Mouse (Mus musculus) thymus, postnatal 25 days (tissue): ENCODE measurements around the gene Atp6v0a1.

ENCODE experiments used
- DNase-seq: peaks from one replicate; pipeline ENCODE4 v3.0.0; 2022

Atp6v0a1 gene

DNA sequence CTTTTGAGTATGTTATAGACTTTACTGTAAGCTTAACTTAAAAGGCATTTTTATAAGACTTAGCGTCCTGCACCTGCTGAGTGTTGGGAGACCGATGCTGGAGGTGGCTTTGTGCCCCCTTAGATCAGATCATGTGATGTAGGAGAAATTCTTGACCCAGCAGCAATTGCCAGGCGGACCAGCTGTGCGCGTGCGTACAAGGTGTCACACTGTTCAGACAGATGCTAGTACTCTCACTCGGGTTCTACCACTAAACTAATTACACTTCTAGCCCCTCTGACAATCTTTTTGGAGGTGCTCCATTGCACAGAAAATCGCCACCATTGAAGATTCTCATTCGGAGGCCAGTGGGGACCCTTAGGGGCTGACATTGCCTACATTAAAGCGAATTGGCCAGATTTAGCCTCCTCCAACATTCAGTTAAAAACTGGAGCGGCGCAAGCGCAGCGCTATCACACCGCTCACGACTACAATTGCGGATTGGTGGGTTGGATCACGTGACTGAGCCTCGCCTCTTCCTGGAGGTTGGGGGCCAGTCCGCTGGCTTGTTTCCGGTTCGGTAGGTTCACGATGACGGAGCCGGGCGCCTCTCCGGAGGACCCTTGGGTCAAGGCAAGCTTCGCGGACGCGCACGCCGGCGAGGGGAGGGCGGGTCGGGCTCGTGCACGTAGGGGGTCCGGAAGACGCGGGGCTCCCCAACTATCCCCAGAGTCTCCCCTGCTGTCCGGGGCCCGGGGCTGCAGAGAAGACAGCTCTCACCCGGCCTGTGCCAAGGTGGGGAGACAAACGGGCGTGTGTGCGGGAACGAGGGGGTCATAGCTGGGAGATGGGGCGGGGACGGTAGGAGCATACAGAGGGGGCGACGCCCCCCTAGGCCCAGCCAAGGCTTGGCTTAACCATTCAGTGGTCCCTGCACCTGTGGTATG lies 77.8 kb downstream of the Atp6v0a1 start, which contains the start of gene Mlx:
Gene Mlx (plus strand): TSS at position 522 of the 926 bp plus-strand sequence.
- peak; percentile 88 for DNase-seq

DNA sequence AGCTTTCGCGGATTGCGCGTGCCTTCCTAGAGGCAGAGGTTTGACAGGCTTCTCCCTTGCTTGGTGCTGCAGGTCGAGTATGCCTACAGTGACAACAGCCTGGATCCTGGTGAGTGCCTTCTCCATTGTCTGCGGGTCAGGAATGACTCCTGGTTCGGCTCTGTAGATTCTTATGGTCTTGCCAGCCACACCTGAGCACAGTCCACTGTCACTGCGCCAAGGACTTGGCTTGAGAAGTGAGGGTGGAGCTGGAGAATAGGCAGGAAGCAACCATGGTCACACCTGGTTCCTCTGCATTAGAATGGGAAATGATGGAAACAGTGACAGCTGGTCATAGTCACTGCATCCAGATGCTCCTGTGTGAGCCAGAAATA lies 78.4 kb downstream of the Atp6v0a1 start:
- DNase-seq, result no peak

DNA sequence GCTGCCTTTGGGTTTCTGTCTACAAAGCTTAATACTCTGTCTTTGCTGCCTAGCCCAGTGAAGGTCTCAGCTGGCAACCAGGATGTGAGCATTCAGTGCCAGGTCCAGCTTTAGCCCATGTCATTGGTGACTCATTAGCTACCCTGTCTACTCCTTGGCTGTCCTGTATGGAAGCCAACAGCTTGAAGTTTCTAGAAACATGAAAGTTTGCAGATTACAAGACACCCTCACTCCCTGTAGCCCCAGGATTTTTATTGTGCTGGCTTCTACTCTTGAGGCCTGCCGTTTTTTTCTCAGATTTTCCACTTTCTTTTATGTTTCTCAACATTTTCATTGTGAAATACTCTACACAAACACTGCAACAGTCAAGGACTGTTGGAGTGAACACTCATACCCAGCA lies 80.7 kb downstream of the Atp6v0a1 start:
- DNase-seq, result no peak

DNA sequence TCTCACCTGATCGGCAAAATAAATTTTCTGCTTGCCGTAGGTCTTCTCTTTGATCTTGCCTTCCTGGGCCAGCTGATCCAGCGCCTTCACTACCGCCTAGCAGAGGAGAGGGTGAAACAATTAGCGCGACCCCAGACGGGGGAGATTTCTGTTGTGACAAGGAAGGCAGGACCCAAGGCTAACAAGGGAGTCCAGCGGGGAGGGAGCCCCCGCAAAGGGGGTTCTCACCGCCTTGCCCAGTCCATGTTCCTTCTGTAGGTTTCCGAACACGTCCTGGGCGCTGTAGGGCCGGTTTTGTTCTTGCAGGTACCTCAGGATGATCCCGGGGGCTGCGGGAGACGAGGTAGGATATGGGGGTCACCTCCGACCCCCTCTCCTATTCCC lies 85.7 kb downstream of the Atp6v0a1 start:
- no peak for DNase-seq

- DNase-seq, result peak; percentile 93
Measured at GRCm38 (mm10) chr11:101095314-101096024, 86.2 kb downstream of the Atp6v0a1 start, which contains the start of gene Psmc3ip. Psmc3ip (minus strand) TSS chr11:101095436.

DNA sequence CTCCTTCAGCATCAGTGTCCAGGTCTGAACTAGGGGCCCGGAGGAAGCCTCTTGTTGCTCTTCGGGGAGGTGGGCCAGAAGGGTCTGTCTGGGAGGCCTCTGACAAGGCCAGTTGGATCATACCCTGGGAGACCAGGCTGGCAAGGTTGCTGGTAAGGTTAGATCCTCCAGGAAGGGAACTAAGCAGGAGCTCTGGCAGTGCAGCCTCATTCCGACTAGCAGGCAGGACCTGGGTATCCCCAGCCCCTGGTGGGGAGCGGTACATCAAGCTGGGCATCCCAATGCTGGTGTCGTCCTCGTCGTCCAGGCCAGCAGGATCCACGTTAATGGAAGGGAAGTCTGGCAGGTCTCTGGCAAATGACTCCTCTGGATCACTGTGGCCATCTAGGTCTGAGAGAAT lies 89.0 kb downstream of the Atp6v0a1 start:
- DNase-seq, result no peak

GRCm38 (mm10) chr11:101103011-101103410 lies 93.8 kb downstream of the Atp6v0a1 start:
- DNase-seq, result no peak

- DNase-seq, result no peak
Measured at GRCm38 (mm10) chr11:101109351-101109750, 100.1 kb downstream of the Atp6v0a1 start.

DNA sequence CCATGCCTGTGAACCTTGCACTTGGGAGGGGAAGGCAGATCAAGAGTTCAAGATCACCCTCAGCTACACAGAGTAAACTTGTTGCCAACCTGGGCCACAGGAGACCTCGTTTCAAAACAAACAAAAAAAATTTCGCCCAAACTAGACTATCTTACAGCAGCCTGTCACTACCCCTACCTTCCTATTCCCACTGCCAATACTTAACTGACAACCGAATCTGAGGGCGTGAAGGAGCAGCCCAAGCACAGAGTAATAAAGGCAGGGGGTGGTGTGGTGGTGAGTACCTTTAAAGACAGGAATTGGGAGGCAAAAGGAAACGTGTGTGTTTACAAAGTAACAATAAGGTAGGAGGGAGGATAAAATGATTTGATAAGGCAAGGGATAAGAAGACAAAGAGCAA lies 101.5 kb downstream of the Atp6v0a1 start:
- DNase-seq, result no peak

DNA sequence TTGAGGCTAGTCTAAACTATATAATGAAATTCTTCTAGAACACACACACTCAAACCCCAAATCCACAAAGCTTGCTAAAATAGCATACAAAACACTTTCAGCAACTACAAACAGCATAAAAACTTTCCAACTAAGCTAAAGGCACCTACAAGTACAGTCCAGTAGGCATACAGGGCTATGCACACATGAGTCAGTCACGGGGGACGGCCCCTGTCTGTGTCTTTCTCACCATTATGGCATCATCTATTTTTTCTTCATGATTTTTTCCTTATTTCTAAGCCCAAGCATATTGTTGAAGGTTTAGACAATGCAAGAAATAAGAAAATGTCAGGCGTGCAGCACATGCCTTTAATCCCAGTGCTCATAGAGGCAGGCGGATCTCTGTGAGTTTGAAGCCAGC lies 101.9 kb downstream of the Atp6v0a1 start:
- DNase-seq, result no peak

- DNase-seq, result no peak
Measured at GRCm38 (mm10) chr11:101112186-101112585, 102.9 kb downstream of the Atp6v0a1 start.
